Mouse (Mus musculus): ENCODE results near the gene C1qtnf4. TPM values are rescaled to one million over a fixed set of nuclear protein-coding genes. Genes with fewer than 3 reads are reported as not detected.

Gene C1qtnf4
- polyA plus RNA-seq, 1 experiment: 0.04 TPM

DNA sequence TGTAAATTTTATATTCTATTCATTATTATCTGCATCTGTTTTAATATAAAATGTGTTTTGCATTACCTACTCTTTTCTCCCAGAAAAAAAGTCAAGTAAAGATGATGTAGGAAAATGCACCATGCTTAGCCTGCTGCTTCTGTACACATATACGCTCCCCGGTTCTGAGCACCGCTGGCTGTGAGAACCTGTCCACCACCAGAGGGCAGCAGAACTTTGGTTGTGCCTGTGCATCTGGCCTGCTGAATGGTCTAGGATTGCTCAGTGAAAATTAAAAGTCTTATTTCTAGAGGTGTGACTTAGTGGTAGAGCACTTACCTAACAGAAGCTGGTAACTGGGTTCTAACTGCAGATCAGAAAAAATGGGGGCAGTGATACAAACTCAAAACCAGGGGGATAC is 19.1 kb upstream of the C1qtnf4 start:
- H3K4me3 ChIP-seq: no peak overlapping the region
- H3K4me2 ChIP-seq (ENCODE audit: low read depth): no peak overlapping the region
- no peaks in the 10 kb centered on the region for H3K79me2 ChIP-seq (ENCODE audit: control insufficient read depth, insufficient read depth)
- no peak overlapping the region for H3ac ChIP-seq (ENCODE audit: control insufficient read depth, insufficient read length)
- TF ChIP-seq MYOD1 (IDR thresholded peaks at IDR 0.05; ENCODE audit: control insufficient read depth in 1 of 3, insufficient read length in 2 of 3, low read depth in 2 of 3) (no peak), POLR2A (IDR thresholded peaks at IDR 0.05; ENCODE audit: insufficient read length, low read depth) (no peak), MAX (IDR thresholded peaks at IDR 0.05; ENCODE audit: low read depth) (no peak), E2F4 (IDR thresholded peaks at IDR 0.05; ENCODE audit: insufficient read depth) (no peak), POLR2AphosphoS2 (IDR thresholded peaks at IDR 0.05; ENCODE audit: insufficient read length, low read depth) (no peak), SRF (IDR thresholded peaks at IDR 0.05; ENCODE audit: control insufficient read depth, insufficient read length, low read depth) (no peak), TCF12 (IDR thresholded peaks at IDR 0.05; ENCODE audit: insufficient read depth, poor library complexity, severe bottlenecking) (no peak), CEBPB (IDR thresholded peaks at IDR 0.05; ENCODE audit: insufficient read depth, poor library complexity, severe bottlenecking) (no peak), MYOG (IDR thresholded peaks at IDR 0.05; ENCODE audit: control insufficient read depth in 1 of 3, insufficient read depth in 1 of 3, insufficient read length in 2 of 3, low read depth in 2 of 3) (no peak), USF1 (IDR thresholded peaks at IDR 0.05; ENCODE audit: low read depth) (no peak)
- peaks cover 38% of the 10 kb centered on the region for H3K36me3 ChIP-seq (ENCODE audit: control insufficient read depth, insufficient read depth)
- no peaks in the 10 kb centered on the region for H3K27me3 ChIP-seq (ENCODE audit: control insufficient read depth, insufficient read depth, insufficient read length)

DNA sequence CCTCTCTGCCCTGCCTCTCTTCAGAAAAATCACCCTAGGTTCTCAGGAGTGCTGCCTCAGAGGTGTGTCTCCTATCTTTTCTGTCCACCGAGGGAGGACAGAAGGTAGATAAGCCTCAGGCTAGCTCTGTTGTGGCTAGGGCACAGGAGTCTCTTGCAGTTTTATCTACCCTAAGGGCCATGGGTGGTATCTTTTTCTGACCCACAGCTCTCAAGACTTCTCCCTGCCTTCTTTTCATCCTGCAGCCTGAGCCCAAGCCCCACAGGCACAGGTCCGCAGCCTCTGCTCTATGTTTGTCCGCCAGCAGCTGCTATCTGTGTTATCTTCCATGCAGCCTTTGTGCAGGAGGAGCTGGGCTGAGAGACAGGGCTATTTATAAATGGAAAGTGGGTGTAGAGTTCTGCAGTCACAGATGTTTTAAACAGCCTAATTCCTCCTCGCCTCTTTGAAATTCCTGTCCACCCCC is 15.5 kb upstream of the C1qtnf4 start:
- no peaks in the 10 kb centered on the region for H3K79me2 ChIP-seq (ENCODE audit: control insufficient read depth, insufficient read depth)
- H3K27me3 ChIP-seq (ENCODE audit: control insufficient read depth, insufficient read depth, insufficient read length): no peaks in the 10 kb centered on the region
- no peak overlapping the region for H3ac ChIP-seq (ENCODE audit: control insufficient read depth, insufficient read length)
- peaks cover 16% of the 10 kb centered on the region for H3K36me3 ChIP-seq (ENCODE audit: control insufficient read depth, insufficient read depth)
- H3K4me2 ChIP-seq (ENCODE audit: low read depth): peak overlapping the region; percentile 73
- TF ChIP-seq MAX (IDR thresholded peaks at IDR 0.05; ENCODE audit: low read depth): no peak
- peak; percentile 17 for TF ChIP-seq POLR2A (IDR thresholded peaks at IDR 0.05; ENCODE audit: insufficient read length, low read depth)
- no peak for TF ChIP-seq USF1 (IDR thresholded peaks at IDR 0.05; ENCODE audit: low read depth)
- TF ChIP-seq CEBPB (IDR thresholded peaks at IDR 0.05; ENCODE audit: insufficient read depth, poor library complexity, severe bottlenecking): 0 out of 2 replicates have a peak, but pooled peaks have one; percentile 48
- no peak for TF ChIP-seq TCF3 (IDR thresholded peaks at IDR 0.05; ENCODE audit: insufficient read length, low read depth)
- peak; percentile 64 for TF ChIP-seq TCF12 (IDR thresholded peaks at IDR 0.05; ENCODE audit: insufficient read depth, poor library complexity, severe bottlenecking)
- peak; percentile 35 to 89 (median 81) for TF ChIP-seq MYOD1 (IDR thresholded peaks at IDR 0.05; ENCODE audit: control insufficient read depth in 1 of 3, insufficient read length in 2 of 3, low read depth in 2 of 3)
- TF ChIP-seq SRF (IDR thresholded peaks at IDR 0.05; ENCODE audit: control insufficient read depth, insufficient read length, low read depth): no peak
- TF ChIP-seq REST (IDR thresholded peaks at IDR 0.05; ENCODE audit: insufficient read depth, insufficient read length): no peak
- no peak for TF ChIP-seq E2F4 (IDR thresholded peaks at IDR 0.05; ENCODE audit: insufficient read depth)
- peak; percentile 70 to 88 (median 85) for TF ChIP-seq MYOG (IDR thresholded peaks at IDR 0.05; ENCODE audit: control insufficient read depth in 1 of 3, insufficient read depth in 1 of 3, insufficient read length in 2 of 3, low read depth in 2 of 3)
- TF ChIP-seq POLR2AphosphoS2 (IDR thresholded peaks at IDR 0.05; ENCODE audit: insufficient read length, low read depth): peak; percentile 21
- H3K4me3 ChIP-seq: no peak overlapping the region

DNA sequence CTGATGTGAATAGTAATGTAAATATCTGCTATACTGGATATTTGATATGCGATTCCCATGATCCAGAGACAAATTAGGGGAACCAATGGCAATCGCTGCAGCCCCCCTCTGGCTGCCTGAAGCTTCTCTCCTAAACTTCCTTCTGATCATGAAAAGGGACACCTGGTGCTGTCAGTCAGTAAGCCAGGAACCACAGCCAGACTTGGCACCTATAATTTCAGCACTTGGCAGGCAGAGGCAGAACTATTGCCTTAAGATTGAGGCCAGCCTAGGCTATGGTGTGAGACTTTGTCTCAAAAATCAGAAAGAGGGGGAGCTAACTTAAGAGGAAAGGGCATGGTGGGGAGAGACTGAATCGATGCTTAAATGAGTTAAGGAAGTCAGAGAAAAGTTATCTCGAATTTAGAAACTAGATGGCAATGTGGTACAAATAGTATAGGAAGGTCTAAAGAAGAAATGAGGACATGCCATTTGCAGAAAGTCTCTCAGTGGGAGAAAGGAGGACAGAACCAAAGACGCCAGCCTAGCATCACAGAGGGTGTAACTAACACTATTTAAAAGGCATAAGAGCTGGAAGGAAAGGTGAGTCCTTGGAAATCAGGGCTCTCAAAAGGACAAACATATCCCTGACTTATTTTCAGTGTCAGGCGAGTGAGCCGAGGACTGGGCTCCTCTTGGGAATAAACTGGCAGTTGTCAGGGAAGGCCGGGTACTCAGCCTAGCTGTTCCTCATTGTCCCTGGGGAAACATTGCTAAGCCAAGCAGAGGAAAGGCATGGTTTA is 14.3 kb upstream of the C1qtnf4 start:
- H3K4me2 ChIP-seq (ENCODE audit: low read depth): peak overlapping the region; percentile 73
- H3K36me3 ChIP-seq (ENCODE audit: control insufficient read depth, insufficient read depth): peaks cover 7% of the 10 kb centered on the region
- no peaks in the 10 kb centered on the region for H3K27me3 ChIP-seq (ENCODE audit: control insufficient read depth, insufficient read depth, insufficient read length)
- no peak overlapping the region for H3K4me3 ChIP-seq
- H3K79me2 ChIP-seq (ENCODE audit: control insufficient read depth, insufficient read depth): no peaks in the 10 kb centered on the region
- no peak overlapping the region for H3ac ChIP-seq (ENCODE audit: control insufficient read depth, insufficient read length)
- TF ChIP-seq TCF3 (IDR thresholded peaks at IDR 0.05; ENCODE audit: insufficient read length, low read depth): peak; percentile 61
- peak in 1 of 3 experiments; percentile 55 for TF ChIP-seq MYOG (IDR thresholded peaks at IDR 0.05; ENCODE audit: control insufficient read depth in 1 of 3, insufficient read depth in 1 of 3, insufficient read length in 2 of 3, low read depth in 2 of 3)
- no peak for TF ChIP-seq CEBPB (IDR thresholded peaks at IDR 0.05; ENCODE audit: insufficient read depth, poor library complexity, severe bottlenecking)
- peak; percentile 96 to 100 (median 100) for TF ChIP-seq MYOD1 (IDR thresholded peaks at IDR 0.05; ENCODE audit: control insufficient read depth in 1 of 3, insufficient read length in 2 of 3, low read depth in 2 of 3)
- TF ChIP-seq E2F4 (IDR thresholded peaks at IDR 0.05; ENCODE audit: insufficient read depth): no peak
- TF ChIP-seq POLR2A (IDR thresholded peaks at IDR 0.05; ENCODE audit: insufficient read length, low read depth): no peak
- no peak for TF ChIP-seq REST (IDR thresholded peaks at IDR 0.05; ENCODE audit: insufficient read depth, insufficient read length)
- peak; percentile 95 for TF ChIP-seq TCF12 (IDR thresholded peaks at IDR 0.05; ENCODE audit: insufficient read depth, poor library complexity, severe bottlenecking)

DNA sequence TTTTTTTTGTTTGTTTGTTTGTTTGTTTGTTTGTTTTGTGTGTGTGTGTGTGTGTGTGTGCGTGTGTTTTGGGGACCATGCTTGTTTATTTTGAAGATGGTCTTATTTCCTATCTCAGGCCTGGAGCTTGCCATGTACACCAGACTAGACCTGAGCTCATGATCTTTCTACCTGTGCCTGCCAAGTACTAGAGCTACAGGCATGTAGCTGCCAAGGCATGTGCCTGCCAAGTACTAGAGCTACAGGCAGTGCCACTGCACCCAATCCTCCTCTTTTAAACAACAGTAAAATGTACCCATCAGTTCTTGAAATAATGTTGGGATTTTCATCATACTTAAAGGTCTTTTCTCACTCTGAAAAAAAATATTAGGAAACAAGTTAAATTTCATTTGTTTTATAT is 11.6 kb upstream of the C1qtnf4 start:
- H3K27me3 ChIP-seq (ENCODE audit: control insufficient read depth, insufficient read depth, insufficient read length): no peaks in the 10 kb centered on the region
- H3K4me3 ChIP-seq: no peak overlapping the region
- TF ChIP-seq POLR2A (IDR thresholded peaks at IDR 0.05; ENCODE audit: insufficient read length, low read depth) (no peak), CEBPB (IDR thresholded peaks at IDR 0.05; ENCODE audit: insufficient read depth, poor library complexity, severe bottlenecking) (no peak), SRF (IDR thresholded peaks at IDR 0.05; ENCODE audit: control insufficient read depth, insufficient read length, low read depth) (no peak), MAX (IDR thresholded peaks at IDR 0.05; ENCODE audit: low read depth) (no peak), TCF12 (IDR thresholded peaks at IDR 0.05; ENCODE audit: insufficient read depth, poor library complexity, severe bottlenecking) (no peak), E2F4 (IDR thresholded peaks at IDR 0.05; ENCODE audit: insufficient read depth) (no peak), TCF3 (IDR thresholded peaks at IDR 0.05; ENCODE audit: insufficient read length, low read depth) (no peak), POLR2AphosphoS2 (IDR thresholded peaks at IDR 0.05; ENCODE audit: insufficient read length, low read depth) (no peak), MYOD1 (IDR thresholded peaks at IDR 0.05; ENCODE audit: control insufficient read depth in 1 of 3, insufficient read length in 2 of 3, low read depth in 2 of 3) (no peak), REST (IDR thresholded peaks at IDR 0.05; ENCODE audit: insufficient read depth, insufficient read length) (no peak), USF1 (IDR thresholded peaks at IDR 0.05; ENCODE audit: low read depth) (no peak), MYOG (IDR thresholded peaks at IDR 0.05; ENCODE audit: control insufficient read depth in 1 of 3, insufficient read depth in 1 of 3, insufficient read length in 2 of 3, low read depth in 2 of 3) (no peak)
- H3K4me2 ChIP-seq (ENCODE audit: low read depth): no peak overlapping the region
- no peaks in the 10 kb centered on the region for H3K36me3 ChIP-seq (ENCODE audit: control insufficient read depth, insufficient read depth)
- no peaks in the 10 kb centered on the region for H3K79me2 ChIP-seq (ENCODE audit: control insufficient read depth, insufficient read depth)
- H3ac ChIP-seq (ENCODE audit: control insufficient read depth, insufficient read length): no peak overlapping the region
